Mouse (Mus musculus) CH12.LX (cell line): ENCODE measurements around the gene Trpc7. TPM values are rescaled to one million over a fixed set of nuclear protein-coding genes. Genes with fewer than 3 reads are reported as not detected.

ENCODE experiments used
- DNase-seq: peaks from one replicate; pipeline ENCODE4 v3.0.0-alpha.2; 2013; ENCODE audit errors: extremely low read depth
- H3K27ac ChIP-seq: 2 replicates; pipeline ENCODE4 v1.5.1; 2012; ENCODE audit warnings: low read depth, mild to moderate bottlenecking, control low read depth, moderate library complexity; ENCODE audit not compliant: insufficient read depth
- H3K27me3 ChIP-seq: replicated peaks from 2 replicates; pipeline ENCODE3; 2012; ENCODE audit warnings: inconsistent platforms
- H3K36me3 ChIP-seq, 2 experiments: replicated peaks in 1 of 2; 2 replicates each; pipeline versions ENCODE3 to v1.6.1; 2012; ENCODE audit warnings: inconsistent platforms in 1 of 2, low read length in 1 of 2, mild to moderate bottlenecking in 1 of 2, mixed read lengths in 1 of 2, moderate library complexity in 1 of 2; ENCODE audit not compliant: control insufficient read depth in 1 of 2, insufficient read depth in 1 of 2
- H3K4me1 ChIP-seq, 2 experiments: 2 replicates each; pipeline ENCODE4 v1.6.1; 2012; ENCODE audit warnings: inconsistent platforms in 1 of 2, moderate library complexity in 1 of 2; ENCODE audit not compliant: insufficient read depth in 2 of 2, control insufficient read depth in 1 of 2
- H3K4me2 ChIP-seq: 2 replicates; pipeline ENCODE4 v1.6.1; 2012; ENCODE audit warnings: low read depth, mild to moderate bottlenecking, control low read depth; ENCODE audit not compliant: poor library complexity, insufficient read depth, severe bottlenecking
- H3K4me3 ChIP-seq, 3 experiments: fragments of 150-350 bp in 1 of 3; sonication (generic) in 1 of 3; replicated peaks in 1 of 3; 2 replicates each; pipeline versions ENCODE3 to v1.5.1; 2011 to 2012; ENCODE audit warnings: low read depth in 2 of 3, low read length in 2 of 3, mild to moderate bottlenecking in 2 of 3, moderate library complexity in 2 of 3, control low read depth in 1 of 3, improper control_type of control experiment in 1 of 3, inconsistent platforms in 1 of 3, mixed read lengths in 1 of 3; ENCODE audit not compliant: poor library complexity in 1 of 3
- H3K79me2 ChIP-seq: replicated peaks from 2 replicates; pipeline ENCODE4 v1.6.1; 2012; ENCODE audit warnings: mild to moderate bottlenecking, moderate library complexity; ENCODE audit not compliant: control insufficient read depth, poor library complexity, insufficient read depth, severe bottlenecking; ENCODE audit errors: extremely low read depth
- H3K9ac ChIP-seq: 2 replicates; pipeline ENCODE4 v1.6.1; 2012; ENCODE audit warnings: low read depth, mild to moderate bottlenecking, control low read depth, moderate library complexity; ENCODE audit not compliant: insufficient read depth
- H3K9me3 ChIP-seq: replicated peaks from 2 replicates; pipeline ENCODE3; 2012; ENCODE audit warnings: low read length, inconsistent platforms, mixed read lengths
- CHD1 ChIP-seq: IDR thresholded peaks from 2 replicates; pipeline ENCODE4 v1.6.1; 2012; ENCODE audit warnings: low read depth, low read length, improper control_type of control experiment, inconsistent platforms
- CHD2 ChIP-seq: IDR thresholded peaks from 2 replicates; pipeline ENCODE4 v1.6.1; 2011; ENCODE audit warnings: low read length, improper control_type of control experiment
- CTCF ChIP-seq, 2 experiments: IDR thresholded peaks in 1 of 2; conservative IDR thresholded peaks in 1 of 2; 2 replicates each; pipeline ENCODE4 v1.5.1; 2011 to 2012; ENCODE audit warnings: low read depth in 2 of 2, low read length in 2 of 2, improper control_type of control experiment in 1 of 2, inconsistent platforms in 1 of 2, mild to moderate bottlenecking in 1 of 2, moderate library complexity in 1 of 2
- E2F4 ChIP-seq: IDR thresholded peaks from 2 replicates; pipeline ENCODE4 v1.6.1; 2011; ENCODE audit warnings: low read depth, low read length, improper control_type of control experiment; ENCODE audit not compliant: insufficient replicate concordance
- ELF1 ChIP-seq: IDR thresholded peaks from 2 replicates; pipeline ENCODE4 v1.6.1; 2014; ENCODE audit warnings: low read depth, mild to moderate bottlenecking, inconsistent platforms, low read length, improper control_type of control experiment
- EP300 ChIP-seq: IDR thresholded peaks from 2 replicates; pipeline ENCODE4 v1.6.1; 2011; ENCODE audit warnings: low read length, improper control_type of control experiment
- HCFC1 ChIP-seq: IDR thresholded peaks from 2 replicates; pipeline ENCODE4 v1.6.1; 2012; ENCODE audit warnings: low read depth, mild to moderate bottlenecking, inconsistent platforms, low read length, improper control_type of control experiment
- JUN ChIP-seq: IDR thresholded peaks from 2 replicates; pipeline ENCODE4 v1.6.1; 2011; ENCODE audit warnings: low read depth, mild to moderate bottlenecking, low read length, improper control_type of control experiment, moderate library complexity; ENCODE audit not compliant: insufficient read depth
- JUND ChIP-seq: conservative IDR thresholded peaks from 2 replicates; pipeline ENCODE4 v1.6.1; 2011; ENCODE audit warnings: low read depth, low read length, improper control_type of control experiment
- KAT2A ChIP-seq: IDR thresholded peaks from 2 replicates; pipeline ENCODE4 v1.6.1; 2012; ENCODE audit warnings: low read length, improper control_type of control experiment, inconsistent platforms; ENCODE audit not compliant: insufficient replicate concordance
- MAFK ChIP-seq: IDR thresholded peaks from 2 replicates; pipeline ENCODE4 v1.6.1; 2011; ENCODE audit warnings: low read length, improper control_type of control experiment; ENCODE audit not compliant: insufficient replicate concordance
- MAX ChIP-seq: IDR thresholded peaks from 2 replicates; pipeline ENCODE4 v1.6.1; 2011; ENCODE audit warnings: low read length, improper control_type of control experiment
- MAZ ChIP-seq: IDR thresholded peaks from 2 replicates; pipeline ENCODE4 v1.6.1; 2012; ENCODE audit warnings: low read depth, mild to moderate bottlenecking, inconsistent platforms, low read length, improper control_type of control experiment, moderate library complexity
- MXI1 ChIP-seq: IDR thresholded peaks from 2 replicates; pipeline ENCODE4 v1.6.1; 2011; ENCODE audit warnings: mild to moderate bottlenecking, low read depth, low read length, improper control_type of control experiment
- MYC ChIP-seq: IDR thresholded peaks from 2 replicates; pipeline ENCODE4 v1.6.1; 2011; ENCODE audit warnings: low read depth, mild to moderate bottlenecking, improper control_type of control experiment, low read length
- NELFE ChIP-seq: IDR thresholded peaks from 2 replicates; pipeline ENCODE4 v1.6.1; 2011; ENCODE audit warnings: low read depth, low read length, improper control_type of control experiment
- PAX5 ChIP-seq: IDR thresholded peaks from 2 replicates; pipeline ENCODE4 v1.6.1; 2012; ENCODE audit warnings: low read length, inconsistent platforms, mixed read lengths
- POLR2A ChIP-seq: IDR thresholded peaks from 2 replicates; pipeline ENCODE4 v1.6.1; 2011; ENCODE audit warnings: low read depth, mild to moderate bottlenecking, improper control_type of control experiment, low read length
- RCOR1 ChIP-seq: conservative IDR thresholded peaks from 2 replicates; pipeline ENCODE4 v1.6.1; 2012; ENCODE audit warnings: low read depth, mild to moderate bottlenecking, inconsistent platforms, low read length, improper control_type of control experiment
- SIN3A ChIP-seq: IDR thresholded peaks from 2 replicates; pipeline ENCODE4 v1.6.1; 2012; ENCODE audit warnings: low read length, improper control_type of control experiment, inconsistent platforms
- SMC3 ChIP-seq: IDR thresholded peaks from 2 replicates; pipeline ENCODE4 v1.6.1; 2011; ENCODE audit warnings: low read depth, low read length, improper control_type of control experiment
- TBP ChIP-seq: conservative IDR thresholded peaks from 2 replicates; pipeline ENCODE4 v1.6.1; 2011; ENCODE audit warnings: low read depth, low read length, improper control_type of control experiment
- UBTF ChIP-seq: IDR thresholded peaks from 2 replicates; pipeline ENCODE4 v1.6.1; 2012; ENCODE audit warnings: low read depth, mild to moderate bottlenecking, inconsistent platforms, low read length, improper control_type of control experiment, moderate library complexity
- USF1 ChIP-seq: IDR thresholded peaks from 2 replicates; pipeline ENCODE4 v1.6.1; 2014; ENCODE audit warnings: low read depth, mild to moderate bottlenecking, inconsistent platforms, low read length, improper control_type of control experiment
- ZC3H11A ChIP-seq: IDR thresholded peaks from 2 replicates; pipeline ENCODE4 v1.6.1; 2012; ENCODE audit warnings: low read depth, mild to moderate bottlenecking, inconsistent platforms, low read length, improper control_type of control experiment
- dilution Hi-C: fragments of 300-500 bp; cut with MboI; formaldehyde crosslinking; loops from 2 replicates; pipeline ENCODE4 v1.14.3; 2020; ENCODE audit warnings: low sequenced_read_pairs; ENCODE audit not compliant: extremely low pct_unique_long_range_greater_than_20kb, extremely low pct_ligation_motif_present
- in situ Hi-C: fragments of 300-500 bp; cut with MboI; formaldehyde crosslinking; loops from 3 replicates; pipeline ENCODE4 v1.14.3; 2019; ENCODE audit warnings: low sequenced_read_pairs, low pct_ligation_motif_present, low pct_unique_long_range_greater_than_20kb, mixed read lengths
- polyA plus RNA-seq: library from polyadenylated mRNA; unstranded; fragments of >175 nt; gene quantifications from 2 replicates; pipeline ENCODE4 v1.2.1, GENCODE M21; 2012; ENCODE audit warnings: low read depth; ENCODE audit not compliant: insufficient read length
- total RNA-seq, 2 experiments: library from RNA; depleted of rRNA; stranded (reverse); fragments of 300-350 nt in 1 of 2; fragments of >200 nt in 1 of 2; gene quantifications; 2 replicates each; pipeline ENCODE4 v1.2.3; 2012 to 2014

The Trpc7 gene
- total and polyA plus RNA-seq, 3 experiments: not detected

DNA sequence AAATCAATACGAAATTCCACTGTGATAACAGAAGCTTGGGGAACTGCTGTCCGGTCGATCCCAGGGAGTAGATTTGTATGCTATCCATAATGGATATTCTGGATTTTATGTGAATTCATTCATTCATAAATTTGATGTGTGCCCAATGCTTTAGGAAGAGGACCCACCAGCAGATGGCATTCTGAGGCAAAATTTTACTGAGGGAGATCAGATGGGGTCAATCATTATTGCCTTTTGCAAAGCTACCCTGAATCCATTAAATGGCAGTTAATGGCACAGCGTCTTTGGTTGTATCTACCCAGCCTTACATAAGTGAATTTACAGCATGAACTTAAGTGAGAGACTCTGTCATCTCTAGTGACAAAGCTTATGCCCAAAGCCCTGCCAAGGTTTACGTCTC, 1.2 kb downstream of the Trpc7 start:
- no peak for TF ChIP-seq TBP
- no peak for TF ChIP-seq MAX
- no peak for TF ChIP-seq NELFE
- TF ChIP-seq ZC3H11A: no peak
- TF ChIP-seq E2F4: no peak
- no peak for TF ChIP-seq ELF1
- TF ChIP-seq UBTF: no peak
- TF ChIP-seq MAZ: no peak
- no peak for TF ChIP-seq CHD1
- no peak for TF ChIP-seq SIN3A
- TF ChIP-seq RCOR1: no peak
- no peak for TF ChIP-seq HCFC1
- no peak for TF ChIP-seq JUND
- no peak for TF ChIP-seq CTCF (conservative IDR thresholded peaks at IDR 0.05 in 1 of 2, IDR thresholded peaks at IDR 0.05 in 1 of 2; ENCODE audit: low read depth in 2 of 2, low read length in 2 of 2)
- no peak for TF ChIP-seq KAT2A
- TF ChIP-seq USF1: no peak
- TF ChIP-seq, all 38 proteins: peak for 0
- Histone ChIP-seq H3K4me1 (no peaks in the 10 kb centered on the region), H3K9me3 (peaks cover 64% of the 10 kb centered on the region), H3K27me3 (no peaks in the 10 kb centered on the region), H3K4me2 (no peak overlapping the region), H3K27ac (no peak overlapping the region), H3K36me3 (no peaks in the 10 kb centered on the region), H3K79me2 (no peaks in the 10 kb centered on the region), H3K9ac (no peak overlapping the region), H3K4me3 (no peak overlapping the region)
- in situ Hi-C loops (no loop called here), dilution Hi-C loops (no loop called here)
- DNase-seq: no peak

DNA sequence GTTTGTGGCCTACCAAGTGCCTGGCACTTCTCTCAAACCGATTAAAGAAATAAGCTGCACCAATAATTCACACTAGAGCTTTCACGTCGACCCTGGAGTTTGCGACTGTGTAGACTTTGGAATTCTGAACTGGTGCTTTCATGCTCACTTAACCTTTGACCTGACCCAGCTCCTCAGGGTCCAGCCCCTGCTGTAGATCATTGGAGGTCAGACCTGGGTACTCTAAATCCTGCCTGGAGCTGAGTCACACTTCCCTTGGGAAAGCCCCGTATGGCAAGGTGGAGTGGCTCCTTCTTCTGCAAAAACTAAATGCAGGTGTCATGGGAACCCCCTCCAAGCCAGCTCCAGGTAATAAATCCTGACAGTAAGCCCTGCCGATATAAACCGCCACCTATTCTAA, 5.9 kb downstream of the Trpc7 start:
- Histone ChIP-seq H3K27me3 (no peaks in the 10 kb centered on the region), H3K4me3 (no peak overlapping the region), H3K36me3 (no peaks in the 10 kb centered on the region), H3K27ac (no peak overlapping the region), H3K4me1 (no peaks in the 10 kb centered on the region), H3K9ac (no peak overlapping the region), H3K4me2 (no peak overlapping the region), H3K79me2 (no peaks in the 10 kb centered on the region)
- in situ Hi-C loops: no loop called here
- dilution Hi-C loops: no loop called here
- DNase-seq: no peak
- TF ChIP-seq JUND (no peak), MYC (no peak), SMC3 (no peak), PAX5 (no peak), JUN (no peak), MXI1 (no peak), CHD2 (no peak), USF1 (no peak), POLR2A (no peak), EP300 (no peak), MAFK (no peak), MAZ (no peak), UBTF (no peak), ELF1 (no peak)
- TF ChIP-seq, all 38 proteins: peak for 0
- peaks cover 90% of the 10 kb centered on the region for H3K9me3 ChIP-seq
